Mouse (Mus musculus) c-Kit-positive CD71-negative TER-119-negative erythroid progenitor cells, embryonic 14.5 days (primary cell): ENCODE data around the gene Ctnnal1.

ENCODE experiments used
- DNase-seq: peaks from one replicate; pipeline ENCODE4 v3.0.0-alpha.2; 2013; ENCODE audit warnings: low read depth

Gene Ctnnal1

DNA sequence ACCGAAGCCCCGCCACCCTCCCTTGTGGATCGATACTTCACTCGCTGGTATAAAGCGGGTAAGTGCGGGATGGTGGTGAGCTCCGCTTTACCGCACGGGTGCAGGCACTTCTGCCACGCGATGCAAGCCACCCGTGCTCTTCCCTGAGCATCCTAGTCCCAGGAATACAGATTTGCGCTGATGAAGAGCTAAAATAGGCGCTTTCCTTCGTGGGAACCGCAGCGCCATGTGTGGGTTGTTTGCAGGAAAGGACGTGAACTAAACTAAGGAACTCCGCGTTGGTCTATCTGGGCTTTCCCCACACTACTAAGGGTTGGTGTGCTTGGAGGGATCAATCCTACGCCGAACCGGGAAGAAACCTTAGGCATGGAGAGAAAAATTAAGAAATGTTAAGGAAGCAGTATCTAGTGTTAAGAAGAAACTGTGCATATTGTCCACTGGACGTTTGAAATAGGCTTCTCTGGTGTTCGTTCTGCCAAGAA, 62.3 kb downstream of the Ctnnal1 start:
- DNase-seq: no peak

DNA sequence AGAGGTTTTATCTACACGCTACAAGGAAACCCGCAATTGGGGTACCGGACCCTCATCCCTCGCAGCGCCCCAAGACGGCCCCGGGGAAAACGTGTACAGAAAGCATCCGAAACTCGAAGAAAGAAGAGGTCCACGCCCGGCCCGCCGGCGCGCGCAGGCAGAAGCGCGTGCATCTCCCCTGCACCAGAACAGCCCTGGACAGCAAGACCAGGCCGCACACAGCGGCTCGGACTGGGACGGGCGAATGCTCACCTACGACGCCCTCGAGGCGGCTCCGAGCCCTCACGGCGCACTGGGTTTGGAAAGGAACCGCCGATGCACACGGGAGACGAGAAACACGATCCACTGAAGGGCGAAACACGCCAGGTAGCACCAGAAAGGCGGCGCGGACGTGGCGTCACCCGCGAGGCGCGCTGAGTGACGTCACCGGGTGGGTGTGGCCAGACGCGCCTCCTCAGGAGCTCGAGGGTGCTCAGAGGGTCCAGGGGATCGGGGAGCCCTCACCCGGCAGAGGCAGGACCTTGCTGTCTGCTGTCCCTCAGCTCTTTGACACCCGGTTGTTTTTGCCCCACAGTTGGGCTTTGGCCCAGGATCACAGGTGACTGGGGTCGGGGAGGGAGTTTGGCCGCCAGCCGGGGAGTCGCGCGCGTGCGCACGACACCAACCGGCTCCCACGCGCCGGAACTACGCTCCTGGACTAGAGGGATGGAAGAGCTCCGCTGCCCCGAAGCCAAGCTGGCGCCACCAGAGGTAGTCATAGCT, 62.9 kb downstream of the Ctnnal1 start, which contains the start of the genes Elp1 and Fam206a:
Elp1 (minus strand) TSS at position 425 of the 762 bp plus-strand sequence.
Fam206a (plus strand) TSS at position 439 of the 762 bp plus-strand sequence.
- peak; percentile 83 for DNase-seq

DNA sequence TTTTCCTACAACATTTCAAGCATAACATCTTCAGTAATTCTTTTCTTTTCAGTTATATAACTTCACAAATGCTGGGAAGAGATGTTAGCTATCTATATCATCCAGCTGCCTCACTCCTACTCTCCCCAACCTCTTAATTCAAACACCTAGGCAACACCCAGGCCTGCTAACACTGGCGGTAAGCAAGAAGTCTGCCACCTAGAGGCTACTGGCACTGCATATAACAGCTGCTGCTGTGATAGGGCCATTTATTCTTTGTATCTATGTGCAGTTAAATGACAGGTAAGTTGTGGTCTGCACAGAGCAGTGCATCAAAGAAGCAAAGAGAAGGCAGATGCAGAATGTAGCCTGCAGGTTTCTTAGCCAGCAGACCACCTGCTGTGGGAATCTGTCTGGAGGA, 73.6 kb downstream of the Ctnnal1 start:
- no peak for DNase-seq

DNA sequence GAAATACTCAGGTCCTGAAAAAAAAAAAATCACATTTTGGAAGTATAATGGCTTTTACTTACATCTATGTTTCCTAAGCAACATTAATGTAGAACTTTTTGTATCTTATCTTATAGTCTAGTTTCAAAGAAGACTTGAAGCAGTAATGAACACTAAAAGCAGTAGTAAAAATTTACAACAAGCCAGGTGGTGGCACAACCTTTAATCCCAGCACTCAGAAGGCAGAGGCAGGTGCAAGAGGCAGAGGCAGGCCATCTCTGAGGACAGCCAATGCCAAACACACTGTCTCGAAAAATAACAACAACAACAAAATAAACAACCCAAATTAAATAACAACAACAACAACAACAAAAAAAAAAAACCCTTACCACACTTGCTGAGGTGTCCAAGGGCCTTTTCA, 93.9 kb downstream of the Ctnnal1 start:
- DNase-seq: no peak

DNA sequence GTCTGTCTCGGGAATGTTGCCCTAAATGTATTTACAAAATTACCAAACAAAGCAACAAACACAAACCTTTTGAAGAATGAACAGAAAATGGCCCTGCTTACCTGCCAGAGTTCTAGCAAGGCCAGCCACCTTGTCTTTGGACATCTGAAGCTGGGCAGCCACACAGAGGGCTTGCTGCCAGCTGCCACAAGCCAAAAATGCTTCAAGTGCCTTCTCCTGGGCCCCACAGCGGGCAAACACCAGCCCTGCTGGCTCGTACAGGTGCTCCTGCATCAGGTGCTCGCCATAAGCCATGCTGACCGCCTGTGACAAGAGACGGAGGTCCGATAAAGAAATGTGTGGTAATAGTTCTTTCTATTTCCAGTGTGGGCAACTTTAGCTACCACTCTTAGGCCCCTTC, 96.1 kb downstream of the Ctnnal1 start:
- DNase-seq: no peak

DNA sequence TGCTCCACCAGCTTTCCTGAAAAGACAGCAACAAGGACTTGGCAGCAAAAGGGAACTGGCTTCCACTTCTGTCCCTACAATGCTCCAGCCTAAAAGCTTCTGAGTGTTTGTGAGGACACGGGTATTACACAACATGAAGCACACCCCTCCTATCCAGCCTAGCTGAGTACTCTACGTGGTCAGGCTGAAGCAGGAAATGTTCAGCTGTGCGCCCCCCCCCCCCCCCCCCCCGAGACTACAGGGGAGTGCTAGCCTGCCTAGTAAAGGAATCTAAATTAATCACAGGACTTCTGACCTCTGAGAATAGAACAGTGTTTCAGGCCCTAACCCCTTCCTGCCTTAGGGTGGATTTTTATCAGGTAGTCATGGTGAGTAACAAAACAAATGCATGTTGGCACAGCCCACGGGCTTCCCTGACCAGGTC, 97.1 kb downstream of the Ctnnal1 start:
- no peak for DNase-seq
